Mouse (Mus musculus): ENCODE data around the gene Nxpe2. TPM values are rescaled to one million over a fixed set of nuclear protein-coding genes. Genes with fewer than 3 reads are reported as not detected.

The Nxpe2 gene
- polyA plus RNA-seq (2012; rRNA removed), result 0.36 and 0.41 TPM in 2 replicates

DNA sequence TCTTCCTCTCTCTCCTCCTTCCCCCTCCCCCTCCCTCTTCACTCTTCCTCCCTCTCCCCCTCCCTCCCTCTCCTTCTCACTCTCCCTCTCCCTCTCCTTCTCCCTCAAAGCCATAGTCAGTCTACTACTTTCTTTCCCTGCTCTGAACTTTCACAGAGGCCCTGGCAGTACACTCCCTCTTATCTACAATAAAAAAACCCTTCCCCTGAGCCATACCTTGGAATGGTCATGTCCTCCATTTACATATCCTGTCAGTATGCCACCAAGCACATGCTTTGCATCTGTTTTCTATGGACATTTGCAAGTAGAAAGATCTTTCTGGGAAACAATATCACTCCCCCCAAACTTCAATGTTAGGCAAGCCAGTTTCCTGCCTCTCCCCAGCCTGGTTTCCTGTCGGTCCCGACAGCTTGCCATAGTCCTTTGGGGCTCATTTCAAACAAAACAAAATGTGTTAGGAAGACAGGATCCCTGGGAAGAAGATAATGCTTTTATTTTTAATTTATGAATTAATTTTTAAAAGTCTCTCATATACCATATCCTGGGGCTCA, at the start of gene Nxpe2:
Nxpe2 (minus strand) TSS at position 307 of the 551 bp plus-strand sequence.

Other genes with a start within 250 kb of the Nxpe2 start
- gene Nxpe4, start 191.4 kb downstream of the Nxpe2 start, polyA plus RNA-seq (2012; rRNA removed), result 5.3 and 5.5 TPM in 2 replicates
- 98.7 and 108 TPM in 2 replicates for gene Rexo2, start 127.2 kb upstream of the Nxpe2 start, polyA plus RNA-seq (2012; rRNA removed)
- 43.3 and 45.5 TPM in 2 replicates for gene Rbm7, start 141.8 kb upstream of the Nxpe2 start, polyA plus RNA-seq (2012; rRNA removed)
- 21.4 and 21.6 TPM in 2 replicates for gene Gm5617, start 142.0 kb upstream of the Nxpe2 start, polyA plus RNA-seq (2012; rRNA removed)

Measured in central nervous system, embryonic 14 days (tissue).